Mouse (Mus musculus) thymus, postnatal 0 days (tissue): Measurements from ENCODE around the gene Uap1. TPM values are rescaled to one million over a fixed set of nuclear protein-coding genes. Genes with fewer than 3 reads are reported as not detected.
"Not testable (repeated sequence)": the region's sequence is repeated elsewhere in the genome, so short reads cannot be mapped to it uniquely, and the experiment has no call there.

ENCODE experiments used
- DNase-seq: peaks from one replicate; pipeline ENCODE4 v3.0.0-alpha.2; 2015; ENCODE audit warnings: low spot score
- polyA plus RNA-seq: library from polyadenylated mRNA; unstranded; fragments of >200 nt; fragmentation: Nextera tagmentation; extraction: Ambion mirVana; gene quantifications from 2 replicates; pipeline ENCODE4 v1.2.1, GENCODE M21; 2015

Uap1 gene
- polyA plus RNA-seq, 1 experiment from 2014 or later: 48.9 TPM

- no peak for DNase-seq
These were observed 50.1 kb downstream of the Uap1 start for GRCm38 (mm10) chr1:170124644-170125043.

- DNase-seq: no peak
These were observed 61.1 kb downstream of the Uap1 start for GRCm38 (mm10) chr1:170113616-170114015.

GRCm38 (mm10) chr1:170112261-170112660 lies 62.5 kb downstream of the Uap1 start:
- DNase-seq: no peak

- DNase-seq: no peak
These were observed 63.0 kb downstream of the Uap1 start for GRCm38 (mm10) chr1:170111651-170112226.

GRCm38 (mm10) chr1:170110516-170111332 lies 64.0 kb downstream of the Uap1 start, which contains the start of gene Ddr2:
Gene Ddr2, minus strand, starts transcription at chr1:170110762.
- DNase-seq: no peak

GRCm38 (mm10) chr1:170109776-170110515 lies 64.8 kb downstream of the Uap1 start:
- no peak for DNase-seq

GRCm38 (mm10) chr1:170102814-170103213 lies 71.9 kb downstream of the Uap1 start:
- not testable (repeated sequence) for DNase-seq

Other genes with a start within 250 kb of the Uap1 start
- 0.30 and 0.33 TPM in 2 replicates for gene Ccdc190, start 246.3 kb downstream of the Uap1 start, polyA plus RNA-seq
- gene Hsd17b7, start 205.7 kb downstream of the Uap1 start, polyA plus RNA-seq: 9.9 and 11.0 TPM in 2 replicates
- gene Ddr2, start 64.2 kb downstream of the Uap1 start, polyA plus RNA-seq: 2.5 and 4.1 TPM in 2 replicates
- 6.7 and 7.0 TPM in 2 replicates for gene Uhmk1, start 40.4 kb upstream of the Uap1 start, polyA plus RNA-seq
- not detected in 2 replicates for gene Sh2d1b2, start 57.8 kb upstream of the Uap1 start, polyA plus RNA-seq
- 0.64 and 1.1 TPM in 2 replicates for gene Sh2d1b1, start 102.4 kb upstream of the Uap1 start, polyA plus RNA-seq
- 0.26 and 0.36 TPM in 2 replicates for gene Gm7694, start 131.4 kb upstream of the Uap1 start, polyA plus RNA-seq
- gene Spata46, start 133.8 kb upstream of the Uap1 start, polyA plus RNA-seq: not detected in 2 replicates